Mouse (Mus musculus) right cerebral cortex, adult 2 months (tissue): ENCODE measurements around the gene Thada.
A peak's percentile ranks its signal among the peaks of the same experiment; 100 is the strongest.
"Not testable (repeated sequence)": the region's sequence is repeated elsewhere in the genome, so short reads cannot be mapped to it uniquely, and the experiment has no call there.

Source experiments
- DNase-seq, 2 experiments: peaks; one replicate each; pipeline ENCODE4 v3.0.0; 2021 to 2022; ENCODE audit warnings: low spot score in 2 of 2

Thada gene

DNA sequence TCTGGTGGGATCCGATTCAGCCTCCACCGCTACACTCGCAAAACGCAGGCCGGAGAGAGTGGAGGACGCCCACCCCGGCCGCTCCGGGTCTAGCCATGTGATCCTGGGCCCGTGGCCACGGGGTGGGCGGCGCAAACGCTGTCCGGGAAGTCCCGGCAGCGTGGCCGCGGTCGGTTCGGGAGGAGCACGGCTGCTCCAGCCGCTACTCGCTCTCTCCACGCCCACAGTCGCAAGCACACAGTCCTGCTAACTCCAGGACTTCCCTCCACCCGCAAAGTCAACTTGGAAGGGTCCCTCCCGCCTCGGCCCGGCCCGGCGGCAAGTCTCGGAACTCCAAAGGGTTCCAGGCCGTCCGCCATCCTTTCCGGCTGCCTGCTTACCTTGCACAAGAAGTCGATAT, 278.7 kb downstream of the Thada start:
- DNase-seq = not testable (repeated sequence)

GRCm38 (mm10) chr17:84186451-84187202, 279.4 kb downstream of the Thada start:
- no peak for DNase-seq

- no peak for DNase-seq
These were observed 280.2 kb downstream of the Thada start for GRCm38 (mm10) chr17:84185581-84186450.

DNA sequence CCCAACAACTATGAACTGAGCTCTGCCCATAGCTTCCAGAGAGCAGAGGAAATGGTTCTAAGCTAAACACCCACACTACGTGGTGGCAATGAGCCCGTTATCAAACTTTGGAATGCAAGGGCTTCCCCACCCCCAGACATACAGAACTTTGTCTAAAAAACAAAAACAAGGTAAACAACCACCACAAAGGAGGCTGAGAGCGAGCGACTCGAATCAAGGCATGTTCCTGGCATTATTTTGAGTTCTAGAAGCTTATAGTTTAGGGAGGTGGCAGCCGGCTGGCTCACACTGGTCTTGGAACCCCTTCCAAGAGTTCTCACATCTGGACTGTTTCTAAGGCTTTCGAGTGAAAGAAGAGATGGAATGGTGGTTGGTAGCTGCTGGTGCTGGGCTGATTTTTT, 281.0 kb downstream of the Thada start:
- no peak for DNase-seq

GRCm38 (mm10) chr17:84183291-84183781, 282.7 kb downstream of the Thada start:
- peak; percentile 47 to 71 for DNase-seq

DNA sequence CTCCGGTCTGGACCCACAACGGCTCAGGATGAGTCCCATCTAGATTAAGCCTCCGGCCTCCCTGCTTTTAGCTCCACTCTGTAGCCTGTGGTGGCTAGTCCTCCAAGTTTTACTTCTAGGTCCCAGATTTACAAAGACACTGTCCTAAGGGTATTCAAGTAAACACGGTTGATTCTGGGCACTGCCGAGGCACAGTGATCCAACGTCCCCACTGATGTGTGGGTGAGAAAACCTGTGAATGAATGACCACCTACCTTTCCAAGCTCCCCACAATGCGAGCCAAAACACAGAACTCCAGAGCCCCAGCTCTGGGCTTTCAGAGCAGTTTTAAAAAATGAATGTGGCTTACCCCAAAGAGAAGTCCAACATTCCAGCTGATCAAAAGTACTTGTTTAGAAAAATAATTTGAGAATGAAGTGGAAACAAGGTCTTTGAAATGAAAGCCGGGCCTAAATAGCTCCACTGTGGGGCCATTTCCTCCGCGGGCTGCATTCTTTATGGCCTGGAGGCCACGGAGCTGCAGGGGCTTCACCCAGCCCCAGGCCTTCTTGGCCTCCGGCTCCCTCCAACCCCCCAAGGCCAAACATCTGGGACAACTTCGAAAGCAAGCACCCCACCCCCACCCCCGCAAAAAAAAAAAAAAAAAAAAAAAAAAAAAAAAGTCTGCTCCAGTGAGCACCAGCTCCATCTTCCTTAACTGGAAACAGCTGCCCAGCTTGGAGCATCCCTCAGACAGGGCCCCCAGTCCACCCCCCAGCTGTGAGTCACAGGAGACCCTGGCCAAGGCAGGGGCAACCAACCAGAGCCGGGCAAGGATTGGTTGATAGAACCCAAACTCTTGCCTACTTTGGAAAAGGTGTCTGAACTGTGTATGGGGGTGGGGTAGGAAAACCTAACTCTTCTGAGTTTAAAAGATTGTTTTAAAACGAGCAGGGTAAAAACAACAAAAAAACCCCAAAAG, 283.4 kb downstream of the Thada start:
- no peak for DNase-seq

GRCm38 (mm10) chr17:84181502-84182310, 284.3 kb downstream of the Thada start:
- DNase-seq = no peak

DNA sequence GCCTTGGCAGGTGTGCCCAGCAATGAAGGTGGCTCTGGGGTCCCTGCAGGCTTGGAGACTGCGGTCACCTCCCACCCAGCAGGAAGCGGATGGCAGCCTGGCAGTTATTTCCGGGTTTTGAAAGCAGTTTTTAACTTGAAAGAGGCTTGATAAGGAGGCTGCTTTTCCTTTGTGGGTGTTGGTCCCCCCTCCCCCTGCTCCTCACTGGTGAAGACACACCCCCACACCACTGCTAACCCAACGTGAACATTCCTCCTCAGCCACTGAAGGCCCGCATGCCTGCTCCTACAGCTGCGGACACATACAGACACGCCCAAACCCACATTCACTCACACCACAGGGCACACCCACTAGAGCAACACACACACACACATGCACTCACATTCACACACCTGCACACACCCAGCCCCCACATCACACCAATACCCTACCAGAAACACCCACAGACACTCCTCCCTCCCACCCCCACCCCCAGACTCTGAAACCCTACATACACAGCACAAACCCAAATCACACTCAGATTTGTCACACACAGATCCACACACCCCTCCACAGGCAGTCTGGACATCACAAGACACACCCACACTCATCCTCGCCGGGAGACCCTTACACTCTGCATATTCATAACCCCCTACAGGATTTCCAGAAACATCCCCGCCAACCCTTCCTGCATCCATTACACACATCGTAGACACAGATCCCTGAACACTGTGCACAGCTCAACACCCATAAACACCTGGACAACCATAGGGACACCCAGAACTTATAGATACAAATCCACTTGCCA, 285.1 kb downstream of the Thada start:
- DNase-seq = no peak

DNA sequence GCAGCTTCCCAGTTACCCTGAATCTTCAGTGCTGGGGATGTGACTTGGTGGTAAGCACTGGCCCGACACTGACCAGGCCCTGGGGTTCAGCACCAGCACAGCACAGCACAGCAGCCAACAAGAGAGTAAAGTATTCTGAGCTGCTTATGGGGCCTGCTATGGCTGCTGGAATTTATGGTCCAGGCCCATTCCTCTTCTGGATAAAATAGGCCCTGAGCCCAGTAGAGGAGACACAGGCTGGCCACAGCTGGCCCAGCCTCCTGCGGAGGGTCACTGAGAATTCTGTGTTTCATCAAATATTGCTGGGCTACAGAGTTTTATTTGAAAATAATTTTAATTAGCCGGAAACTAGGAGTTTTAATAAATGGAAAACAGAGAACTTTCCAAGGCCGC, 286.0 kb downstream of the Thada start:
- no peak for DNase-seq

GRCm38 (mm10) chr17:84179026-84179972, 286.7 kb downstream of the Thada start:
- DNase-seq = no peak

GRCm38 (mm10) chr17:84177481-84177880, 288.5 kb downstream of the Thada start:
- no peak for DNase-seq

- DNase-seq = no peak
These were observed 289.6 kb downstream of the Thada start for GRCm38 (mm10) chr17:84176446-84176845.

GRCm38 (mm10) chr17:84175196-84175595, 290.8 kb downstream of the Thada start:
- DNase-seq = no peak

DNA sequence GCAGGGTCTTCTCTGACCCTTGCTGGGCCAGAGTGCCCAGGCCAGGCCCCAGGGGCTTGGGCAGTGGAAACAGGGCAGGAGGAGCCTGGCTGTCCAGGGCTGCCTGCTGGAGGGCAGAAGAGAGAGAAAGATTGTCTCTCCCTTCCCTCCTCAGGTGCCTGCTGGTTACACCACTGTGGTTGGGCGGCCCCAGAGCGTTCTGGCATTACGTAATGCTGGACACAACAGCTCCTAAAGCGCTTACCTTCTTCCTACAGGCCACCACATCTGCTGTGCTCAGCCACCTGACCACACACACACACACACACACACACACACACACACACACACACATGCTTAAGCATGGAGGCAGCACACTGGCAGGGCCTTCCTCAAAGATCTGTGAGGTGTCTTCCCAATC, 298.6 kb downstream of the Thada start:
- no peak for DNase-seq

DNA sequence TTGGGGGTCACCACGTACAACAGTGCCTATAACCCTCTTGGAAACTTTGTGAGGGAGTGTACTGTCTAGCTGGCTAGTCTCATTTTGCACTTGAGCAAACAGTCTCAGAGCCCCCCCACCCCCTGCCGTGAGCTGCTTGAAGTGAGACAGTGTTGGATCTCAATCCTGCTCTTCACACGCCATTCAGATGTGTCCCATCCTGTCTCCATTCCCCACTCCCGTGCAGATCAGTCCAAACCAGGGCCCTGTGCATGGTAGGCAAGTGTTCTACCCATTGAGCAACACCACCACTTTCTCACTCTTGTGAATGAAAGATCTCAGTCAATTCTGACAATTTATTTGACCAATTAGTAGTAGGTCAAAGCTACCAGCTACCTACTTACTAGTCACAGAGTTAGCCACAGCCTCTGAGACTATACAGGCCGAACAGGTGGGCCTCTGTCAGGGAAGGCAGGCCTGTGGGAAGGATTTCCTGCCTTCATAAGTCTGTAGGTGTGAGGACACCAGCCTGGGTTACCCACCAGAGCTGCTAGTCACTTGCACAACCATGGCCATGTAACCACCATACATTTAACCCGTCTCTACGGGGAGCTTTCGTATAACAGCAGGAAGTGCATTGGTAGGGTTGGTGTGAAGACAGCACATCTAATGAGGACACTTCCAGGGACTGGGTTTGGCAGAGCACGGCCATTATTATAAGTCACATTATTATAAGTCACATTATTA, 299.7 kb downstream of the Thada start:
- no peak for DNase-seq

GRCm38 (mm10) chr17:84165735-84166134, 300.3 kb downstream of the Thada start:
- DNase-seq = no peak

- no peak for DNase-seq
These were observed 301.9 kb downstream of the Thada start for GRCm38 (mm10) chr17:84164146-84164545.
